Mouse (Mus musculus): ENCODE results near the gene Dgke. TPM values are rescaled to one million over a fixed set of nuclear protein-coding genes. Genes with fewer than 3 reads are reported as not detected.

Gene Dgke
- total and polyA plus RNA-seq, 3 experiments: 4.8 to 17.0 (median 13.4) TPM

- H3K36me3 ChIP-seq (replicated peaks in 1 of 2; ENCODE audit: control insufficient read depth in 1 of 2, insufficient read depth in 1 of 2, low read length in 1 of 2): peaks cover 47 to 93% of the 10 kb centered on the region in 2 experiments
- no peak overlapping the region for H3K4me3 ChIP-seq (replicated peaks in 1 of 3; ENCODE audit: low read depth in 2 of 3, low read length in 2 of 3, poor library complexity in 1 of 3)
- H3K4me2 ChIP-seq (ENCODE audit: insufficient read depth, low read depth, poor library complexity, severe bottlenecking): no peak overlapping the region
- H3K79me2 ChIP-seq (replicated peaks; ENCODE audit: control insufficient read depth, extremely low read depth, insufficient read depth, poor library complexity, severe bottlenecking): peaks cover 11% of the 10 kb centered on the region
- dilution Hi-C loops (cut with MboI; ENCODE audit: extremely low pct_ligation_motif_present, extremely low pct_unique_long_range_greater_than_20kb, low sequenced_read_pairs): no loop called here
- TF ChIP-seq ZMIZ1 (IDR thresholded peaks at IDR 0.05; ENCODE audit: low read depth, low read length) (no peak), CTCF (conservative IDR thresholded peaks at IDR 0.05 in 1 of 2, IDR thresholded peaks at IDR 0.05 in 1 of 2; ENCODE audit: low read depth in 2 of 2, low read length in 2 of 2) (no peak), NELFE (IDR thresholded peaks at IDR 0.05; ENCODE audit: low read depth, low read length) (no peak), MEF2A (IDR thresholded peaks at IDR 0.05; ENCODE audit: borderline replicate concordance, low read depth, low read length) (no peak), MAFK (IDR thresholded peaks at IDR 0.05; ENCODE audit: insufficient replicate concordance, low read length) (no peak), POLR2AphosphoS2 (IDR thresholded peaks at IDR 0.05; ENCODE audit: low read depth, low read length) (no peak), ELF1 (IDR thresholded peaks at IDR 0.05; ENCODE audit: low read depth, low read length) (no peak), ZKSCAN1 (IDR thresholded peaks at IDR 0.05; ENCODE audit: borderline replicate concordance, low read depth, low read length) (no peak), ZNF384 (IDR thresholded peaks at IDR 0.05; ENCODE audit: low read depth, low read length) (no peak), USF2 (conservative IDR thresholded peaks at IDR 0.05; ENCODE audit: low read depth, low read length) (no peak), MAZ (IDR thresholded peaks at IDR 0.05; ENCODE audit: low read depth, low read length) (no peak), NRF1 (IDR thresholded peaks at IDR 0.05; ENCODE audit: low read depth, low read length) (no peak), TBP (conservative IDR thresholded peaks at IDR 0.05; ENCODE audit: low read depth, low read length) (no peak), JUN (IDR thresholded peaks at IDR 0.05; ENCODE audit: insufficient read depth, low read depth, low read length) (no peak), E2F4 (IDR thresholded peaks at IDR 0.05; ENCODE audit: insufficient replicate concordance, low read depth, low read length) (no peak), PAX5 (IDR thresholded peaks at IDR 0.05; ENCODE audit: low read length) (no peak)
- in situ Hi-C loops (cut with MboI; ENCODE audit: low pct_ligation_motif_present, low pct_unique_long_range_greater_than_20kb, low sequenced_read_pairs): no loop called here
- no peaks in the 10 kb centered on the region for H3K9me3 ChIP-seq (replicated peaks; ENCODE audit: low read length)
- H3K27ac ChIP-seq (ENCODE audit: insufficient read depth, low read depth): no peak overlapping the region
- peaks cover 19 to 51% of the 10 kb centered on the region in 2 experiments for H3K4me1 ChIP-seq (ENCODE audit: control insufficient read depth in 1 of 2, insufficient read depth in 2 of 2)
- no peak for DNase-seq (ENCODE audit: extremely low read depth)
- H3K27me3 ChIP-seq (replicated peaks): no peaks in the 10 kb centered on the region
- no peak overlapping the region for H3K9ac ChIP-seq (ENCODE audit: insufficient read depth, low read depth)
Measured at GRCm38 (mm10) chr11:89007582-89007981, 59.1 kb downstream of the Dgke start.

- no peaks in the 10 kb centered on the region for H3K9me3 ChIP-seq (replicated peaks; ENCODE audit: low read length)
- dilution Hi-C loops (cut with MboI; ENCODE audit: extremely low pct_ligation_motif_present, extremely low pct_unique_long_range_greater_than_20kb, low sequenced_read_pairs) (no loop called here), in situ Hi-C loops (cut with MboI; ENCODE audit: low pct_ligation_motif_present, low pct_unique_long_range_greater_than_20kb, low sequenced_read_pairs) (no loop called here)
- H3K9ac ChIP-seq (ENCODE audit: insufficient read depth, low read depth): no peak overlapping the region
- peaks cover 38 to 91% of the 10 kb centered on the region in 2 experiments for H3K36me3 ChIP-seq (replicated peaks in 1 of 2; ENCODE audit: control insufficient read depth in 1 of 2, insufficient read depth in 1 of 2, low read length in 1 of 2)
- no peak for DNase-seq (ENCODE audit: extremely low read depth)
- H3K4me1 ChIP-seq (ENCODE audit: control insufficient read depth in 1 of 2, insufficient read depth in 2 of 2): peaks cover 25 to 60% of the 10 kb centered on the region in 2 experiments
- TF ChIP-seq TBP (conservative IDR thresholded peaks at IDR 0.05; ENCODE audit: low read depth, low read length) (no peak), ZMIZ1 (IDR thresholded peaks at IDR 0.05; ENCODE audit: low read depth, low read length) (no peak), MAZ (IDR thresholded peaks at IDR 0.05; ENCODE audit: low read depth, low read length) (no peak), BHLHE40 (IDR thresholded peaks at IDR 0.05; ENCODE audit: low read depth, low read length) (no peak), JUND (conservative IDR thresholded peaks at IDR 0.05; ENCODE audit: low read depth, low read length) (no peak), NELFE (IDR thresholded peaks at IDR 0.05; ENCODE audit: low read depth, low read length) (no peak), GABPA (IDR thresholded peaks at IDR 0.05; ENCODE audit: insufficient replicate concordance, low read depth, low read length) (no peak), CHD1 (IDR thresholded peaks at IDR 0.05; ENCODE audit: low read depth, low read length) (no peak), MYC (IDR thresholded peaks at IDR 0.05; ENCODE audit: low read depth, low read length) (no peak), HCFC1 (IDR thresholded peaks at IDR 0.05; ENCODE audit: low read depth, low read length) (no peak), USF1 (IDR thresholded peaks at IDR 0.05; ENCODE audit: low read depth, low read length) (no peak), MAFK (IDR thresholded peaks at IDR 0.05; ENCODE audit: insufficient replicate concordance, low read length) (no peak), ETS1 (conservative IDR thresholded peaks at IDR 0.05; ENCODE audit: low read depth, low read length) (no peak), USF2 (conservative IDR thresholded peaks at IDR 0.05; ENCODE audit: low read depth, low read length) (no peak)
- peaks cover 19% of the 10 kb centered on the region for H3K79me2 ChIP-seq (replicated peaks; ENCODE audit: control insufficient read depth, extremely low read depth, insufficient read depth, poor library complexity, severe bottlenecking)
- H3K27me3 ChIP-seq (replicated peaks): no peaks in the 10 kb centered on the region
- H3K4me3 ChIP-seq (replicated peaks in 1 of 3; ENCODE audit: low read depth in 2 of 3, low read length in 2 of 3, poor library complexity in 1 of 3): no peak overlapping the region
- H3K27ac ChIP-seq (ENCODE audit: insufficient read depth, low read depth): no peak overlapping the region
- no peak overlapping the region for H3K4me2 ChIP-seq (ENCODE audit: insufficient read depth, low read depth, poor library complexity, severe bottlenecking)
Measured at GRCm38 (mm10) chr11:89006404-89006803, 60.2 kb downstream of the Dgke start.
